Mouse (Mus musculus): ENCODE data around the gene Rcn1. TPM values are rescaled to one million over a fixed set of nuclear protein-coding genes. Genes with fewer than 3 reads are reported as not detected.

Rcn1 gene
- polyA plus RNA-seq, 1 experiment, result 18.3 TPM

DNA sequence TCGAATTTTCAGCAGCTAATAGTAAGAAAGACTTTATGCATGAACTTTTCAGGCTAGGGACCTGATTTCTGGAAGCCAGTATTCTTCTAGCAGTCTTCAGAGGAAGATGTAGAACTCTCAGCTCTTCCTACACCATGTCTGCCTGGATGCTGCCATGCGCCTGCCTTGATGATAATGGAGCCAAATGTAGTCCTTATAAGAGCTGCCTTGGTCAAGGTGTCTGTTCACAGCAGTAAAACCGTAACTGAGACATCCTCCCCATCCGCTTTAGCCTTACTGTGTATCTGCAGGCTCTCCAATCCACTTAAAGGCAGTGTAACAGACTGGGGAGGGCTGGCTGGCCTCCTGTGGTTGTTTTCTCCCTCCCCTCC is 7.7 kb downstream of the Rcn1 start:
- WGBS, result 87% methylated on average over 4 of the region's 4 CpGs

GRCm38 (mm10) chr2:105390653-105391413 is 8.3 kb downstream of the Rcn1 start:
- Histone ChIP-seq H3K27ac (ENCODE audit: control insufficient read depth, insufficient read depth, low read depth, low read length, poor library complexity) (no peak overlapping the region), H3K4me3 (replicated peaks; ENCODE audit: control insufficient read depth, low read depth, low read length) (no peak overlapping the region), H3K4me1 (ENCODE audit: control insufficient read depth, insufficient read depth, low read length) (no peaks in the 10 kb centered on the region)
- TF ChIP-seq POLR2A (IDR thresholded peaks at IDR 0.05; ENCODE audit: borderline replicate concordance, control insufficient read depth, low read depth, low read length) (no peak), CTCF (IDR thresholded peaks at IDR 0.05; ENCODE audit: control insufficient read depth, insufficient read depth, low read length) (no peak)
- 76% methylated on average over 6 of the region's 6 CpGs for WGBS

More for the DNA sequence above, 7.7 kb downstream of the Rcn1 start:
- no peak overlapping the region for H3K4me3 ChIP-seq (replicated peaks; ENCODE audit: control insufficient read depth, low read depth, low read length)
- H3K27ac ChIP-seq (ENCODE audit: control insufficient read depth, insufficient read depth, low read depth, low read length, poor library complexity), result no peak overlapping the region
- H3K4me1 ChIP-seq (ENCODE audit: control insufficient read depth, insufficient read depth, low read length), result no peaks in the 10 kb centered on the region
- TF ChIP-seq CTCF (IDR thresholded peaks at IDR 0.05; ENCODE audit: control insufficient read depth, insufficient read depth, low read length) (no peak), POLR2A (IDR thresholded peaks at IDR 0.05; ENCODE audit: borderline replicate concordance, control insufficient read depth, low read depth, low read length) (no peak)

DNA sequence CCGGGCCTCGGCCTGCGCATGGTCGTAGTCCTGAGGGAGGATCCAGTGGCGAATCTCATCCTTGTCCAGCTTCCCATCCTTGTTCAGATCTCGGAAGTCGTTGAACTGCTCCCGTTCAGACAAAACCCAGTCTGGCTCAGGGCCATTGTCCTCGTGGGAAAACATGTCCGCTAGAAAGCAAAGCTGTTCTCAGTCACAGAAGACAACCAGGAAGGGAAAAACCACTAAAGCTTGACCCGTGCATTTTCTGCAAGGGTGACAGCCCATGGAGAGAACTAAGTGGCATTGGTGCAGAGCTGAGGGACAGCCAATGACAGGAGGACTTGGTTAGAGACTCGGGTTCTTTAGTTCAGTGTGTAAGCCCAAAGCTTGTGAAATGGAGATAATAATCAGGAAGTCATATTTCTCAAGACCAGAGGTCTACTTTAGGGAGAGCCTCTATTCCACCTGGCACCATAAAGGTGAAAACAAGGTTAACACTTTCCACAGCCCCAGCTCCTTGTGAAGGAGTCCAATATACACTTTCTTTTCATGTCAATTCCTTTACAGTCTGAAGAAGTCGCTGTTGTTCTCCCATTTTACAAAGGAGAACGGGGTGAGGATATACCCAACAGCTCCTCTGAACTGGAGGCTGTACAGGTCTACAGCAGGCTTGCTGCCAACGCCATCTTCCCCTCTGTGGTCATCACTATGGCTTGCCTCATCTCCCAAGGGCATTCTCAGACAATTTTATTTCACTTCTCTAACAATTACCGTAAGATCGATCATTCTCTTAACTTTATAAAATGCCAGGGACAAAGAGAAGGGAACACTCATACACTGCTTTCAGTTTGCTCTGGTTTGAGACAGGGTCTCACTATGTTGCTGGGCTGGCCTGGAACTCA is 9.9 kb downstream of the Rcn1 start:
- WGBS, result 64% methylated on average over 17 of the region's 17 CpGs
- TF ChIP-seq CTCF (IDR thresholded peaks at IDR 0.05; ENCODE audit: control insufficient read depth, insufficient read depth, low read length), result no peak
- no peak for TF ChIP-seq POLR2A (IDR thresholded peaks at IDR 0.05; ENCODE audit: borderline replicate concordance, control insufficient read depth, low read depth, low read length)
- H3K4me3 ChIP-seq (replicated peaks; ENCODE audit: control insufficient read depth, low read depth, low read length), result no peak overlapping the region
- peak overlapping the region; percentile 42 for H3K27ac ChIP-seq (ENCODE audit: control insufficient read depth, insufficient read depth, low read depth, low read length, poor library complexity)
- H3K4me1 ChIP-seq (ENCODE audit: control insufficient read depth, insufficient read depth, low read length), result no peaks in the 10 kb centered on the region; the same call in 1 of the 2 replicates

- no peak for TF ChIP-seq POLR2A (IDR thresholded peaks at IDR 0.05; ENCODE audit: borderline replicate concordance, control insufficient read depth, low read depth, low read length)
- 70% methylated on average over 4 of the region's 4 CpGs for WGBS
- H3K27ac ChIP-seq (ENCODE audit: control insufficient read depth, insufficient read depth, low read depth, low read length, poor library complexity), result no peak overlapping the region
- H3K4me3 ChIP-seq (replicated peaks; ENCODE audit: control insufficient read depth, low read depth, low read length), result no peak overlapping the region
- H3K4me1 ChIP-seq (ENCODE audit: control insufficient read depth, insufficient read depth, low read length), result no peaks in the 10 kb centered on the region; the same call in 1 of the 2 replicates
Observed at GRCm38 (mm10) chr2:105386418-105386817, 12.7 kb downstream of the Rcn1 start.

DNA sequence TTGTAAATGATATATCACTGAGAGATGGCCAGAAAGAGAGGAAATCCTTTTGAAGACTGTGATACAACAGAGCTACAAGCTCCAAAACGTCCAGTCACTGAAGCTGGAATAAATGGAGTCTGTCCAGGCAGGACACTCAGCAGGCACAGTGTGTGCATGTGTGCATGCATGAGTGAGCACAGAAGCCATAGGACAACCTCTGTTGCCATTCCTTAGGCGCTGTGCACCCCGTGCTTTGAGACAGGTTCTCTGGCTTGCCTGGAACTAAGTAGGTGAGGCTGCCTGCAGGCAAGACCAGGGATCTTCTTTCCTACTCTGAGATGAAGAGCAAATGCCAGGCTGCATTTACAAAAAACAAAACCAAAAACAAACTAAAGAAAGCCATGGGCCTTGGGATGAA is 14.1 kb downstream of the Rcn1 start:
- 76% methylated on average over 3 of the region's 3 CpGs for WGBS
- H3K4me3 ChIP-seq (replicated peaks; ENCODE audit: control insufficient read depth, low read depth, low read length), result no peak overlapping the region
- TF ChIP-seq POLR2A (IDR thresholded peaks at IDR 0.05; ENCODE audit: borderline replicate concordance, control insufficient read depth, low read depth, low read length), result no peak
- no peak for TF ChIP-seq CTCF (IDR thresholded peaks at IDR 0.05; ENCODE audit: control insufficient read depth, insufficient read depth, low read length)
- H3K27ac ChIP-seq (ENCODE audit: control insufficient read depth, insufficient read depth, low read depth, low read length, poor library complexity), result no peak overlapping the region
- H3K4me1 ChIP-seq (ENCODE audit: control insufficient read depth, insufficient read depth, low read length), result no peaks in the 10 kb centered on the region; the same call in 1 of the 2 replicates

GRCm38 (mm10) chr2:105383063-105383462 is 16.1 kb downstream of the Rcn1 start:
- TF ChIP-seq CTCF (IDR thresholded peaks at IDR 0.05; ENCODE audit: control insufficient read depth, insufficient read depth, low read length) (no peak), POLR2A (IDR thresholded peaks at IDR 0.05; ENCODE audit: borderline replicate concordance, control insufficient read depth, low read depth, low read length) (no peak)
- Histone ChIP-seq H3K4me3 (replicated peaks; ENCODE audit: control insufficient read depth, low read depth, low read length) (no peak overlapping the region), H3K4me1 (ENCODE audit: control insufficient read depth, insufficient read depth, low read length) (no peaks in the 10 kb centered on the region; the same call in 1 of the 2 replicates), H3K27ac (ENCODE audit: control insufficient read depth, insufficient read depth, low read depth, low read length, poor library complexity) (no peak overlapping the region)
- WGBS, result 85% methylated on average over 8 of the region's 8 CpGs

DNA sequence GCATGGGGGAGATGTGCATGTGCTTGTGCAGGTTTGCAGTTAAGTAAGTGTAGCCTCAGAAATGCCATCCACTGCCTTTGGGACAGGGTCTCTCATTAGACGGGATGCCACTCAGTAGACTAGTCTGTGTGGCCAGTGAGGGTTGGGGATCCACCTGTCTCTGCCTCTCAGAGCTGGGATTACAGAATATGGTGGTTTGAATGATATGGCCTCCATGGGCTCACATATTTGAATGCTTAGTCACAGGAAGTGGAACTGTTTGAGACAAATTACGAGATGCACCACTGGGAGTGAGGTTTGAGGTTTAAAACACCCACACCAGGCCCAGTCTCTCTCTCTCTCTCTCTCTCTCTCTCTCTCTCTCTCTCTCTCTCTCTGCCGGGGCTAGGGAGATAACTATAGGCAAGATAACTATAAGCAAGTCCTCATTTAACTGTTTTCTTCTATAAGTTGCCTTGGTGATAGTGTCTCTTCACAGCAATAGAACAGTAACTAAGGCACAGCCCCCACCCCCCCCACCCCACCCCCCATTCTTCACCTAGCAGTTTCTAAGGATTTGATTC is 18.3 kb downstream of the Rcn1 start:
- H3K27ac ChIP-seq (ENCODE audit: control insufficient read depth, insufficient read depth, low read depth, low read length, poor library complexity), result no peak overlapping the region
- H3K4me3 ChIP-seq (replicated peaks; ENCODE audit: control insufficient read depth, low read depth, low read length), result no peak overlapping the region
- TF ChIP-seq POLR2A (IDR thresholded peaks at IDR 0.05; ENCODE audit: borderline replicate concordance, control insufficient read depth, low read depth, low read length) (no peak), CTCF (IDR thresholded peaks at IDR 0.05; ENCODE audit: control insufficient read depth, insufficient read depth, low read length) (no peak)
- H3K4me1 ChIP-seq (ENCODE audit: control insufficient read depth, insufficient read depth, low read length), result no peaks in the 10 kb centered on the region; the same call in 1 of the 2 replicates
- 67% methylated on average over 3 of the region's 3 CpGs for WGBS

DNA sequence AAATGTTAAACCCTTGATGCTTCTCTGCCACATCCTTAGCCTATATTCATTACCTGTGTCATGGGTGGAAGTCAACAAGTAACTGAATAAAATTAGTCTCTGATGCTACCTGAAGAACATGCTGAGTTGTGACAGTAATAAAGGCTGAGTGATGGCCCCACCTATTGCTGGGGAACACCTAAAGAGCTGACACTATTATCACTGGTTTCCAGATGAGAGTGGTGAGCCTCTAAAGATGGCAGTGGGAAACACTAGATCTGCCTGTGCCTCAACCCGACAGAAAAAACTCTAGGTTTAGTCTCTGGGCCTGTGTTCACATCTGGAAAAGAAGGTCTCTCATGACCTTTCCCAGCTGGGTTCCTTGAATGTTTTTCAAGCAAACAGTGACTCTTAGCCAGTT is 19.4 kb downstream of the Rcn1 start:
- WGBS, result 77% methylated on average over 1 of the region's 1 CpGs
- H3K4me1 ChIP-seq (ENCODE audit: control insufficient read depth, insufficient read depth, low read length), result no peaks in the 10 kb centered on the region; the same call in 1 of the 2 replicates
- no peak overlapping the region for H3K27ac ChIP-seq (ENCODE audit: control insufficient read depth, insufficient read depth, low read depth, low read length, poor library complexity)
- no peak overlapping the region for H3K4me3 ChIP-seq (replicated peaks; ENCODE audit: control insufficient read depth, low read depth, low read length)
- TF ChIP-seq POLR2A (IDR thresholded peaks at IDR 0.05; ENCODE audit: borderline replicate concordance, control insufficient read depth, low read depth, low read length), result no peak
- TF ChIP-seq CTCF (IDR thresholded peaks at IDR 0.05; ENCODE audit: control insufficient read depth, insufficient read depth, low read length), result no peak
